8 mouse cellular contexts compared by ENCODE assay signal in the genomic region with DNA sequence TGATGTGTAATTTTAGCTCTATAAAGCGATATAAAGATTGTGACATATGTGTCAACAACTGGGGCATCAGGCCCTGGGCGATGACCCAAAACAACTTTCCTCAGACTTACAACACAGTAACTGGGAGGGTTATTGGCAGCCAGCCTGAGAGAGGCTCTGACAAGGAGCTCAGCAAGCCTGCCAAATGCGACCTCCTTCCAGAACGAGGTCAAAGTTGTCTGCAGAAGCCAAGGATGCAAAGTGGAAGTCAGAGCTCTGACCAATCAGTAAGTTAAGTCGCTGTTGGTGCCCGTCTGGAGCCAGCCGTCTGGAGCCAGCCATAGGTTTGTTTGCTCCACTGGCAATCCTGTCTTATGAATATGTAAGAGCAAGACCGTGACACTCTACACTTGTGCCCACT.
DNase-seq lines count a peak whose midpoint lies in the region; ATAC-seq and TF ChIP-seq lines count a peak whose summit lies in the region.

No protein-coding gene starts in this region.

- H3K9ac ChIP-seq in liver, adult 2 months (ENCODE audit: low read depth, low read length): no peak overlapping the region
- no peak overlapping the region for H3K9ac ChIP-seq in liver, embryonic 11.5 days (ENCODE audit: low read depth, low read length)
- no peak overlapping the region for H3K9ac ChIP-seq in heart, embryonic 14.5 days (ENCODE audit: low read length)
- no peak overlapping the region for H3K9ac ChIP-seq in stomach, postnatal 0 days (ENCODE audit: low read length)

- 11% methylated on average over 8 of the region's 8 CpGs for WGBS in liver, adult 2 months
- 66% methylated on average over 8 of the region's 8 CpGs for WGBS in liver, embryonic 11.5 days
- WGBS in heart, embryonic 14.5 days: 18% methylated on average over 8 of the region's 8 CpGs
- 37% methylated on average over 8 of the region's 8 CpGs for WGBS in stomach, postnatal 0 days
- WGBS in midbrain, embryonic 10.5 days: 67% methylated on average over 8 of the region's 8 CpGs

- H3K36me3 ChIP-seq in liver, adult 2 months (ENCODE audit: control insufficient read depth, insufficient read depth, low read length): no peaks in the 10 kb centered on the region
- H3K36me3 ChIP-seq in liver, embryonic 11.5 days (ENCODE audit: control insufficient read depth, insufficient read depth, low read length): no peaks in the 10 kb centered on the region
- H3K36me3 ChIP-seq in heart, embryonic 14.5 days (ENCODE audit: control insufficient read depth, insufficient read depth, low read length): no peaks in the 10 kb centered on the region
- no peaks in the 10 kb centered on the region for H3K36me3 ChIP-seq in stomach, postnatal 0 days (ENCODE audit: control insufficient read depth, insufficient read depth, low read length)
- H3K36me3 ChIP-seq in midbrain, embryonic 10.5 days: no peaks in the 10 kb centered on the region

- H3K4me3 ChIP-seq in liver, adult 2 months (ENCODE audit: insufficient read depth, low read depth, low read length): no peak overlapping the region
- no peak overlapping the region for H3K4me3 ChIP-seq in liver, embryonic 11.5 days (ENCODE audit: low read depth, low read length)
- H3K4me3 ChIP-seq in heart, embryonic 14.5 days (ENCODE audit: control insufficient read depth in 1 of 2, insufficient read depth in 1 of 2, low read depth in 1 of 2, low read length in 2 of 2): no peak overlapping the region
- H3K4me3 ChIP-seq in stomach, postnatal 0 days (ENCODE audit: low read depth, low read length): no peak overlapping the region
- H3K4me3 ChIP-seq in midbrain, embryonic 10.5 days: no peak overlapping the region

- TF ChIP-seq CTCF in liver, adult 2 months (IDR thresholded peaks at IDR 0.05; ENCODE audit: low read depth, low read length): no peak
- TF ChIP-seq CTCF in brain, embryonic 14.5 days (IDR thresholded peaks at IDR 0.05; ENCODE audit: borderline replicate concordance, extremely low read depth, insufficient read depth, insufficient read length): no peak
- no peak for TF ChIP-seq CTCF in stomach, postnatal 0 days (IDR thresholded peaks at IDR 0.05; ENCODE audit: low read depth)

- H3K4me2 ChIP-seq in liver, embryonic 11.5 days: no peak overlapping the region
- peak overlapping the region; percentile 34; the same call in 1 of the 2 replicates for H3K4me2 ChIP-seq in heart, embryonic 14.5 days (ENCODE audit: low read length)
- H3K4me2 ChIP-seq in stomach, postnatal 0 days (replicated peaks; ENCODE audit: low read depth): no peak overlapping the region

- DNase-seq in liver, adult 2 months (ENCODE audit: extremely low read depth, low read depth, low spot score): peak; percentile 84
- no peak for DNase-seq in liver, embryonic 11.5 days (ENCODE audit: low spot score)
- peak; percentile 82 for DNase-seq in brain, embryonic 14.5 days (ENCODE audit: low read depth)
- peak; percentile 59 to 60 for DNase-seq in kidney, postnatal 36 days
- peak; percentile 33 for DNase-seq in stomach, postnatal 0 days (ENCODE audit: low spot score)
- DNase-seq in left cerebral cortex, adult 18-20 months (ENCODE audit: low spot score in 2 of 2): no peak
- no peak for DNase-seq in midbrain, embryonic 10.5 days (ENCODE audit: low spot score)

- ATAC-seq in liver, embryonic 11.5 days (replicated peaks; ENCODE audit: low FRiP score): no peak
- ATAC-seq in heart, embryonic 14.5 days (ENCODE audit: insufficient number of reproducible peaks, insufficient read depth, low FRiP score, low read depth): peak; percentile 65; the same call in 1 of the 2 replicates
- peak; percentile 19; the same call in 1 of the 2 replicates for ATAC-seq in stomach, postnatal 0 days (ENCODE audit: low FRiP score, low TSS enrichment)

- TF ChIP-seq POLR2A in liver, adult 2 months (IDR thresholded peaks at IDR 0.05; ENCODE audit: extremely low read depth, insufficient read depth, low read length): no peak
- TF ChIP-seq POLR2A in brain, embryonic 14.5 days (IDR thresholded peaks at IDR 0.05; ENCODE audit: borderline replicate concordance, extremely low read depth, insufficient read depth, insufficient read length, poor library complexity, severe bottlenecking): no peak

- H3K27ac ChIP-seq in liver, adult 2 months (replicated peaks; ENCODE audit: insufficient read depth, low read depth, low read length): no peak overlapping the region
- no peak overlapping the region for H3K27ac ChIP-seq in liver, embryonic 11.5 days (ENCODE audit: low read depth, low read length)
- peak overlapping the region; percentile 18 to 82; a peak in 3 of 4 replicates for H3K27ac ChIP-seq in heart, embryonic 14.5 days (replicated peaks in 1 of 2; ENCODE audit: control insufficient read depth in 1 of 2, insufficient read depth in 1 of 2, low read depth in 2 of 2, low read length in 2 of 2)
- H3K27ac ChIP-seq in stomach, postnatal 0 days (replicated peaks): no peak overlapping the region
- H3K27ac ChIP-seq in midbrain, embryonic 10.5 days (replicated peaks): no peak overlapping the region

- peaks cover 3% of the 10 kb centered on the region; the same call in 1 of the 2 replicates for H3K4me1 ChIP-seq in liver, adult 2 months (ENCODE audit: control insufficient read depth, insufficient read depth, low read length)
- no peaks in the 10 kb centered on the region for H3K4me1 ChIP-seq in liver, embryonic 11.5 days (replicated peaks; ENCODE audit: control insufficient read depth, insufficient read depth, low read length)
- peaks cover 12 to 24% of the 10 kb centered on the region in 2 experiments for H3K4me1 ChIP-seq in heart, embryonic 14.5 days (ENCODE audit: control insufficient read depth in 2 of 2, insufficient read depth in 2 of 2, low read length in 2 of 2)
- H3K4me1 ChIP-seq in stomach, postnatal 0 days (replicated peaks; ENCODE audit: control insufficient read depth, insufficient read depth): no peaks in the 10 kb centered on the region
- H3K4me1 ChIP-seq in midbrain, embryonic 10.5 days: peaks cover 9% of the 10 kb centered on the region

- H3K79me2 ChIP-seq in liver, adult 2 months (ENCODE audit: control insufficient read depth, insufficient read depth, low read length): no peaks in the 10 kb centered on the region

- no peak for TF ChIP-seq EP300 in stomach, postnatal 0 days (optimal IDR thresholded peaks at IDR 0.05)

- H3K9me3 ChIP-seq in liver, embryonic 11.5 days (ENCODE audit: control insufficient read depth, low read length): no peaks in the 10 kb centered on the region
- H3K9me3 ChIP-seq in heart, embryonic 14.5 days (ENCODE audit: control insufficient read depth, low read length): no peaks in the 10 kb centered on the region
- no peaks in the 10 kb centered on the region for H3K9me3 ChIP-seq in stomach, postnatal 0 days (ENCODE audit: control insufficient read depth, low read length)
- H3K9me3 ChIP-seq in midbrain, embryonic 10.5 days (replicated peaks): no peaks in the 10 kb centered on the region

- no peaks in the 10 kb centered on the region for H3K27me3 ChIP-seq in liver, adult 2 months (ENCODE audit: control insufficient read depth, insufficient read depth, low read length)
- H3K27me3 ChIP-seq in liver, embryonic 11.5 days (replicated peaks; ENCODE audit: control insufficient read depth, insufficient read depth, low read length): no peaks in the 10 kb centered on the region
- H3K27me3 ChIP-seq in heart, embryonic 14.5 days (ENCODE audit: control insufficient read depth, insufficient read depth, low read length): no peaks in the 10 kb centered on the region
- no peaks in the 10 kb centered on the region for H3K27me3 ChIP-seq in stomach, postnatal 0 days (ENCODE audit: control insufficient read depth, insufficient read depth, low read length)
- no peaks in the 10 kb centered on the region for H3K27me3 ChIP-seq in midbrain, embryonic 10.5 days (ENCODE audit: low read depth, poor library complexity, severe bottlenecking)

Comparison
In these comparisons a context has a peak if more than half of its experiments do, and no peak if none do; other contexts are left out.
1. DNase-seq: peak in liver, adult 2 months (single experiment), brain, embryonic 14.5 days (single experiment), kidney, postnatal 36 days (2 of 2) and stomach, postnatal 0 days (single experiment); none in liver, embryonic 11.5 days (single experiment), left cerebral cortex, adult 18-20 months (0 of 2) and midbrain, embryonic 10.5 days (single experiment).
2. H3K27ac ChIP-seq: peak in heart, embryonic 14.5 days (2 of 2); none in liver, adult 2 months (single experiment), liver, embryonic 11.5 days (single experiment), stomach, postnatal 0 days (single experiment) and midbrain, embryonic 10.5 days (single experiment).